Mouse (Mus musculus): Measurements from ENCODE around the gene 4930595D18Rik.

GRCm38 (mm10) chr12:111155756-111156155 is 28.5 kb downstream of the 4930595D18Rik start:
- TF ChIP-seq CTCF (IDR thresholded peaks at IDR 0.05; ENCODE audit: extremely low read depth, insufficient read depth, low read length) (no peak), POLR2A (IDR thresholded peaks at IDR 0.05; ENCODE audit: extremely low read depth, insufficient read depth, low read length) (no peak)

All from cortical plate, adult 2 months (tissue).